Mouse (Mus musculus) lung, adult 2 months (tissue): ENCODE measurements around the gene Acr. TPM values are rescaled to one million over a fixed set of nuclear protein-coding genes. Genes with fewer than 3 reads are reported as not detected.

ENCODE experiments used
- DNase-seq: peaks from one replicate; pipeline ENCODE4 v3.0.0; 2022
- H3K4me1 ChIP-seq: fragments of 200-500 bp; 2 replicates; pipeline ENCODE4 v1.6.1; 2011; ENCODE audit warnings: low read length; ENCODE audit not compliant: control insufficient read depth, insufficient read depth
- H3K4me3 ChIP-seq: fragments of 200-500 bp; replicated peaks from 2 replicates; pipeline ENCODE3; 2011; ENCODE audit warnings: low read depth, mild to moderate bottlenecking, control low read depth, low read length; ENCODE audit errors: extremely low read depth
- CTCF ChIP-seq: fragments of 200-500 bp; IDR thresholded peaks from 2 replicates; pipeline ENCODE4 v1.5.1; 2011; ENCODE audit warnings: mild to moderate bottlenecking, low read length, control low read depth; ENCODE audit not compliant: insufficient read depth
- POLR2A ChIP-seq: fragments of 200-500 bp; IDR thresholded peaks from 2 replicates; pipeline ENCODE4 v1.6.1; 2011; ENCODE audit warnings: low read depth, mild to moderate bottlenecking, control low read depth, low read length, borderline replicate concordance; ENCODE audit errors: extremely low read depth
- WGBS: fragments of 180-500 bp; shearing (Covaris S2); methylation state at CpG from one replicate; pipeline ENCODE4 v1.1.7; 2018; 5-methylcytosine and 5-hydroxymethylcytosine counted together
- polyA plus RNA-seq: library from polyadenylated mRNA; depleted of rRNA; stranded (reverse); fragments of >200 nt; gene quantifications from 2 replicates; pipeline ENCODE4 v1.2.3, GENCODE M21; 2012; rRNA removed

Acr gene
- polyA plus RNA-seq, 1 experiment: 2.9 TPM

DNA sequence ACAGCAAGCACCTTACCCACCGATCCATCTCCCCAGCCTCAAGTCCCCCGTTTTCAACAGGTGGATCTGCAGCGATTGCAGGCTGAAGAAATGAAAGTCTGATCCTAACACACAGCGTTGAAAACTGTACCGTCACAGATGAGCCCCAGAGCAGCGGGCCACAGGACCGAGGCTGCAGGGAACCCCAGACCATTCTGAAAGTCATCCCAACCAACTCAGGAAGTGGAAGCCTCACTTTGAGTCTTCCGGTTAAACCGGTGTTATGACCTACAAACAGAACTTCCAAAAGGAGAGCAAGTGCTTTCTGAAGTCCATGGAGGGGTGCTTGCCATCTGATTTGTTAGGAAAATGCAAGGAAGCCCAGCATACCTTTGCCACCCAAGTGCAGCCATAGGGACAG lies 39.8 kb downstream of the Acr start:
- H3K4me3 ChIP-seq: no peak overlapping the region
- H3K4me1 ChIP-seq: no peaks in the 10 kb centered on the region
- WGBS: 74% methylated on average over 9 of the region's 9 CpGs
- no peak for DNase-seq
- no peak for TF ChIP-seq POLR2A
- no peak for TF ChIP-seq CTCF

DNA sequence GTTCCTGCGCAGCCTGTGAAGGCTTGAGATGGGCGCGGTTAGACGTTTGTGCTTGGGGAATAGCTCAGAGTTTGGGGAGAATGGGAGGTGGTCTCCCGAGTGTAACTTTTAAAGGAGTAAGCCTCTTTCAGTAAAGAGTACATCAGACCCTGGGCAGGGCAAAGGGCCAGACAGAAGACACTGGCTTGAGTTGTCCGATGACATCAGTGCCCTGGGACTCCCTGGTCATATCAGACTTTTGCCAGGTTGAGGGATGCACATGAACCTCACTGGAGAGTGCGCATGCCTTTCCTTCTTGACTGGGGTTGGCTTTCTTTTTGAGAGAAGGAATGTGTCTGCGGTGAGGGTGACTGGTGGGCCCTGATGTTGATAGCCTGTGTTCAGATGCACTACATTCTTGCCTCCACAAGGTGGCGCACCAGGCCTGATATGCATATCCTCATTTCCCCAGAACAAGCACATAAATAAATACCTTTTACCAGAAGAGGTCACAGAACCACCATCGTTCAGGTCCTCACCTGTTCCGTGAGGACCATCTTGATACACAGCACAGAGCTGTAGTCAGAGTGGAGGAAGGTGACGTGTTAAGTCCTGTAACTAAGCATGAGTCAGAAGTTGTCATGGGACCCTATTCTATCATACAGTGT lies 54.3 kb downstream of the Acr start:
- Histone ChIP-seq H3K4me1 (no peaks in the 10 kb centered on the region), H3K4me3 (no peak overlapping the region)
- TF ChIP-seq CTCF (peak; percentile 54), POLR2A (no peak)
- 72% methylated on average over 12 of the region's 12 CpGs for WGBS
- DNase-seq: no peak

GRCm38 (mm10) chr15:89622959-89623625 lies 55.0 kb downstream of the Acr start:
- WGBS: 49% methylated on average over 5 of the region's 5 CpGs
- Histone ChIP-seq H3K4me3 (no peak overlapping the region), H3K4me1 (no peaks in the 10 kb centered on the region)
- DNase-seq: no peak
- TF ChIP-seq POLR2A (no peak), CTCF (no peak)

- Histone ChIP-seq H3K4me3 (no peak overlapping the region), H3K4me1 (no peaks in the 10 kb centered on the region)
- DNase-seq: peak; percentile 44
- WGBS: 5% methylated on average over 6 of the region's 6 CpGs
- TF ChIP-seq CTCF (peak; percentile 70), POLR2A (no peak)
Measured at GRCm38 (mm10) chr15:89623626-89623959, 55.5 kb downstream of the Acr start.

Other genes starting within 250 kb of the Acr start
- 0.14 and 0.75 TPM in 2 replicates for gene Adm2, start 245.6 kb upstream of the Acr start, polyA plus RNA-seq
- gene Miox, start 233.9 kb upstream of the Acr start, polyA plus RNA-seq: 0.24 and 1.2 TPM in 2 replicates
- gene Lmf2, start 212.7 kb upstream of the Acr start, polyA plus RNA-seq: 81.7 and 84.4 TPM in 2 replicates
- 105 and 117 TPM in 2 replicates for gene Ncaph2, start 212.6 kb upstream of the Acr start, polyA plus RNA-seq
- gene Sco2, start 194.5 kb upstream of the Acr start, polyA plus RNA-seq: 57.7 and 65.5 TPM in 2 replicates
- 14.4 and 21.5 TPM in 2 replicates for gene Tymp, start 191.3 kb upstream of the Acr start, polyA plus RNA-seq
- 106 and 138 TPM in 2 replicates for gene Odf3b, start 189.0 kb upstream of the Acr start, polyA plus RNA-seq
- 0.03 and 0.07 TPM in 2 replicates for gene Klhdc7b, start 183.4 kb upstream of the Acr start, polyA plus RNA-seq
- gene Syce3, start 157.8 kb upstream of the Acr start, polyA plus RNA-seq: not detected in 2 replicates
- 4.3 and 28.9 TPM in 2 replicates for gene Cpt1b, start 142.5 kb upstream of the Acr start, polyA plus RNA-seq
- gene C730034F03Rik, start 138.7 kb upstream of the Acr start, polyA plus RNA-seq: 0.45 and 0.73 TPM in 2 replicates
- 4.4 TPM in 1 of 2 replicates, not detected in the other for gene Gm44502, start 138.6 kb upstream of the Acr start, polyA plus RNA-seq
- gene Chkb, start 138.4 kb upstream of the Acr start, polyA plus RNA-seq: 51.3 and 67.1 TPM in 2 replicates
- gene Mapk8ip2, start 114.4 kb upstream of the Acr start, polyA plus RNA-seq: 0.10 and 0.11 TPM in 2 replicates
- 57.7 and 62.4 TPM in 2 replicates for gene Arsa, start 90.9 kb upstream of the Acr start, polyA plus RNA-seq
- 103 and 141 TPM in 2 replicates for gene Shank3, start 68.7 kb upstream of the Acr start, polyA plus RNA-seq
- gene Rabl2, start 23.6 kb downstream of the Acr start, polyA plus RNA-seq: 14.7 and 18.7 TPM in 2 replicates